Mouse (Mus musculus): ENCODE data around the gene Lgals12.

Lgals12 gene

DNA sequence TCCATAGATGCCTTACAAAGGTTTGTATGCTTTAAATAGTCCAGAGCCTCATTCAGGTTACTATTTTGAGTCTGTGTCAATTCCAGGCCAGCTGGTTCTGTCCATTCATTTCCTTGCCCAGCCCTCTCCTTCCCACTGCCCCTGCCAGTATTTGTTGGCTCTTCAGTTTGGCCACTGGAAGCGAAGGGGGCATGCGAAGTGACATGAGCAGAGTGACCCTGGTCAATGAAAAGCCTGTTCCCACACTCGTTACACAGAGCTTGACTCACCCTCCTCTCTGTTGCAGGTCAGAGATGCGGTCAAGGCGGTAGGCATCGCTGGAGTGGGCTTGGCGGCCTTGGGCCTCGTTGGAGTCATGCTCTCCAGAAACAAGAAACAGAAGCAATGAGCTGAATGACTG, 21.7 kb downstream of the Lgals12 start:
- in situ Hi-C loops (cut with MboI, MseI) = no loop called here

GRCm38 (mm10) chr19:7583599-7583998, 23.4 kb downstream of the Lgals12 start:
- in situ Hi-C loops (cut with MboI, MseI) = no loop called here

DNA sequence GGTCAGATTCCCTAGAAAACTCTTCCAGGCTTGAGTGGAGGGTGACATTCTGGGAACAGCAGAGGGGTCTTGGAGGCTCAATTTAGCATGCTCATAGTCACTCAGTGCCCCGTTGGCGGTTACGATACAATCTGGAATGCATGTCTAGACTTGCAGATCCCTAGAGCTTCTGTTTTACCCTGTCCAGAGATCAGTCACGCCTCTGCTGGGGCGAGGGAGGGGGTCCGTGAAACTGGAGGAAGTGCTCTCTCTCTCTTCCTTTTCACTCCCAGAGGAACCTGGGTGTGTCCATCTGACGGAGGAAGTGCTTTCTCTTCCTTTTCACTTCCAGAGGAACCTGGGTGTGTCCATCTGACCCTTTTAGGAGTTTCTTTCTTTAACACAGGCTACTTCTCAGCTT, 23.9 kb downstream of the Lgals12 start:
- in situ Hi-C loops (cut with MboI, MseI) = no loop called here

- in situ Hi-C loops (cut with MboI, MseI) = no loop called here
Measured at GRCm38 (mm10) chr19:7581042-7581441, 26.0 kb downstream of the Lgals12 start.

GRCm38 (mm10) chr19:7577710-7578109, 29.3 kb downstream of the Lgals12 start:
- in situ Hi-C loops (cut with MboI, MseI) = no loop called here

DNA sequence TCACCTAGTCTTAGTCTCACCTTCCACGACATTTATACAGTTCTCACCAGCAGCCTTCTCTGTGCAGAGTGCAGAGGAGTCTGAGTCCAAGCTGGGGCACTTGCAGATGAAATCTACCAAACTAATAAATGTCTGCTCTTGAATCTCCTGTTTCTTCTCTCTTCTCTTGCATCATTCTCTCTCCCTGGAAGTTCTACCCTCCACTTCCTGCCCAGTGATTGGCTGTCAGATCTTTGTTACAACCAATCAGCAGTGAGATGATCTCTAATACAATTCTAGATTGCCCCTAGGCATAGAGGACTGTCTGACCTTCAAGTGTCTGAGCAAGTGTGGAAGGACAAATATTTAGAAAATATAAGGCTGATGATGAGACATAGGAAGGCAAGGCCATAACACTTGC, 30.8 kb downstream of the Lgals12 start:
- in situ Hi-C loops (cut with MboI, MseI) = no loop called here

GRCm38 (mm10) chr19:7569650-7570049, 37.3 kb downstream of the Lgals12 start:
- in situ Hi-C loops (cut with MboI, MseI) = no loop called here

DNA sequence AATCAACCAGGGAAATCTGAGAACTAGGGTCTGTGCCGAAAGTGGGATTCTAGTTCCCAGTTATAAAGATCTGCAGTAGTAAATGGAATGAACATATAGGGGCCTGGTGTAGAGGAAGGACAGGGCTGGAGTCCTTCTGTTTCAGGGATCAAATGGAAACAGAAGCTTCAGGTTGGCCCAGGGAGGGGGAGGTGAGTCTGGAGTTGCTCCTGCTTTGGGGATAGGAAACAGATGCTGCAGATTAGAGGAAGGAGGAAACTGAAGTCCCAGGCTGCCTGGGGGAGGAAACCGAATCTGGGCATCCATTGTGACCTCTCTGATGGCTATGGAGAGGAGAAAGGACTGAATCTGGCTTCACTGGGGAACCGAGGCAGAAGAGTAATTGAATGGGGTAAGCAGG, 38.6 kb downstream of the Lgals12 start:
- in situ Hi-C loops (cut with MboI, MseI) = no loop called here

GRCm38 (mm10) chr19:7566826-7567225, 40.2 kb downstream of the Lgals12 start:
- in situ Hi-C loops (cut with MboI, MseI) = no loop called here

DNA sequence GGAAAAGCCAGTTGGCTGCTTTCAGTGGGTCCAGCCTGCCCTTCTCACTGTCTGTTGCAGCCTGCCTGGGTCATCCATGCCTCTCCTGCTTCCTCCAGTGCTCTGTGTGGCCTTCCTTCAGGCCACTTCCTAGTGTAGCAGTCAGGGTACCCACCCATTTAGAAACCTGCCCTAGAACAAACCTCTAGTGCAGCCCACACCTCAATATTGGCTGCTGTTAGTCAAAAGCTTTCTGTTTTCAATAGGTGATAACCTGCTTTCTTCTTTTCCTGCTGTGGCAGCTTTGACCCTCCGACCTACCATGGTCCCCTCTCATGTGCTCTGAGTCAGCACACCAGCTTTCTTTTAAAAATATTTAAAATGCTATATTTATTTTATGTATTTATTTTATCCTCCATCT, 42.5 kb downstream of the Lgals12 start:
- in situ Hi-C loops (cut with MboI, MseI) = no loop called here

DNA sequence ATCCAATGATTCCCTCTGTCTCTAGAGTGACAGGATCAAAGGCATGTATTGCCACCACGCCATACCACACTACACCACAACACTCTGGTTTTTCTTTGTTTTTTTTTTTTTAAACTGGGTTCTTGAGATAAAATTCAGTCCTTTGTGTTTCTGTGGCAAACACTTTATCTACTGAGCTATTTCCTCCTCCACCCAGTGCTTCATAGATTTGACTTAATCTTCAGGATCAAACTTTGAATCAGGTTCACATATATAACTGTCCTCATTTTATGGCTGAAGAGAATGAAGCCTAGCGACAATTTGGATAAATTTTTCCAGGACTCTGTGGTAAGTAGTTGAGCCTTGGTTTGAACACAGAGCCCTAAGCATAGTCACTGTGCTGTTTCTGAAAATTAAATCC, 43.3 kb downstream of the Lgals12 start:
- in situ Hi-C loops (cut with MboI, MseI) = no loop called here

DNA sequence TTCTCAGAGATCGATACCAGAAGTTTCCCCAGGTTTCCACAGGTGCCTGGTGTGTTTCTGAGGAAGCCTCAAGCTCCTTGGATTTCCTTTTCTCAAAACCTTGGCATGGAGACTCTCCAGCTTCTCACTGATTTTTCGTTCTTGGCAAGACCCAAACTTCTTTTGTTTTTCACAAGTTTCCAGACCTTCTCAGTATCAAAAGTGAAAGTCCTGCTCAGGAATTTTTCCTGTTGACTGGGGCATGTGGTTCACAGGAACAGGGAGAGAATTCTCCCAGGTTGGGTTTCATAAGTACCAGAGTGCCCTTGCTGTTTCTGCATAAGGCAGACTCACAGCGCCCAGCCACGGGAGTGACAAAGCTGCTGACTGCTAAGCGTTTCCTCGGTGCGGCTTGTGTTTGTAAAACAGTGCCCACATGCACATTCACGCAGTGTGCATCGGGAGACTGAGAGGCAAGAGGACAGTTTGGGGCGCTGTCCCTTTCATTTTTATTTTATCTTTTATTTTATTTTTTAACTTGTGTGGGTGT, 44.3 kb downstream of the Lgals12 start:
- in situ Hi-C loops (cut with MboI, MseI) = no loop called here

- in situ Hi-C loops (cut with MboI, MseI) = no loop called here
Measured at GRCm38 (mm10) chr19:7561456-7561855, 45.5 kb downstream of the Lgals12 start.

DNA sequence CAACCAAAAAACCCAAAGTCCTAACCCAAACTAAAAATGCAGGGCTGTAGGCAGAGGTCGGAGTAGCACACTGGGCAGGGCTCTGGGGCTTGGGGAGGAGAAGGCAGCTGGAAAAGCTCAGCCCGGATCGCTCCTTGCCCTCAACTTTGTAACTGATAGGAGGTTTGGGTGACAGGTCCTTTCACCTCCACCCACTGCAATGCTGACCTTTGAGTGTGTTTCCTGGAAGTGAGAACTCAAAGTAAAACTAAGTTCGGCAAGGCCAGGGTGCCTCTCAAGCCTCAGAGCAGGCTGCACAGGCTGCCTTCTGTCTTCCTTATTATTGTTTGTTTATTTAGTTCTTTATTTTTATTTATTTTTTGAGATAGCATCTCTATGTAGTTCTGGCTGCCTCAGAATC, 47.0 kb downstream of the Lgals12 start:
- in situ Hi-C loops (cut with MboI, MseI) = loop anchor here (10.0 kb wide), 1 partner anchor 695 kb away; no protein-coding TSS in a partner anchor

GRCm38 (mm10) chr19:7558675-7559074, 48.3 kb downstream of the Lgals12 start:
- in situ Hi-C loops (cut with MboI, MseI) = loop anchor here (10.0 kb wide), 1 partner anchor 696 kb away; no protein-coding TSS in a partner anchor

GRCm38 (mm10) chr19:7557844-7558243, 49.1 kb downstream of the Lgals12 start:
- in situ Hi-C loops (cut with MboI, MseI) = loop anchor here (10.0 kb wide), 1 partner anchor 697 kb away; no protein-coding TSS in a partner anchor

GRCm38 (mm10) chr19:7557328-7557822, 49.6 kb downstream of the Lgals12 start, which contains the start of gene Pla2g16:
TSS of gene Pla2g16 (plus strand) at chr19:7557459.
- in situ Hi-C loops (cut with MboI, MseI) = loop anchor here (10.0 kb wide), 1 partner anchor 697 kb away; no protein-coding TSS in a partner anchor

DNA sequence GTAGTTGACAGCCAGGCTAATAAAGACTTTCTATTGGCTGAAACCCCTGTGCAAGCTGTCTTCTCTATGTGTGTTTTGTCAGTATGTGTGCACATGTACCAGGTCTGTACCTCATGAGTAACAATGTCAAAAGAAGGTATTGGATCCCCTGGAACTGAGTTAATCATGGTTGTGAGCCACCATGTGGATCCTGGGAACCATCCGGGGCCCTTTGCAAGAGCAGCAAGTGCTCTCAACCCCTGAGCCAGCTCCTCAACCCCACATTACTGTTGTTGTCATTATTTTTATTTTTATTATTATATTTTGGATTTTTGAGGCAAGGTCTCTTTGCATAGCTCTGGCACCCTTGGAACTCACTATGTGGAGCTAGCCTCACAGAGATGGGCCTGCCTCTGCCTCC, 50.4 kb downstream of the Lgals12 start:
- in situ Hi-C loops (cut with MboI, MseI) = loop anchor here (10.0 kb wide), 1 partner anchor 698 kb away; no protein-coding TSS in a partner anchor

GRCm38 (mm10) chr19:7554881-7555280, 52.1 kb downstream of the Lgals12 start:
- in situ Hi-C loops (cut with MboI, MseI) = loop anchor here (10.0 kb wide), 1 partner anchor 700 kb away; no protein-coding TSS in a partner anchor

GRCm38 (mm10) chr19:7553441-7553840, 53.6 kb downstream of the Lgals12 start:
- in situ Hi-C loops (cut with MboI, MseI) = loop anchor here (10.0 kb wide), 1 partner anchor 701 kb away; no protein-coding TSS in a partner anchor

GRCm38 (mm10) chr19:7552301-7552673, 54.7 kb downstream of the Lgals12 start:
- in situ Hi-C loops (cut with MboI, MseI) = loop anchor here (10.0 kb wide), 1 partner anchor 703 kb away; no protein-coding TSS in a partner anchor

- in situ Hi-C loops (cut with MboI, MseI) = loop anchor here (10.0 kb wide), 1 partner anchor 703 kb away; no protein-coding TSS in a partner anchor
Measured at GRCm38 (mm10) chr19:7551550-7552300, 55.3 kb downstream of the Lgals12 start.

- in situ Hi-C loops (cut with MboI, MseI) = no loop called here
Measured at GRCm38 (mm10) chr19:7548924-7549323, 58.1 kb downstream of the Lgals12 start.

Measured in regulatory T cell (primary cell).